Mouse (Mus musculus) megakaryocyte, embryonic 14.5 days (primary cell): Measurements from ENCODE around the gene Itk. TPM values are rescaled to one million over a fixed set of nuclear protein-coding genes. Genes with fewer than 3 reads are reported as not detected.
A peak's percentile ranks its signal among the peaks of the same experiment; 100 is the strongest.

ENCODE experiments used
- H3K27me3 ChIP-seq: replicated peaks from 2 replicates; pipeline ENCODE3; 2012; ENCODE audit warnings: inconsistent platforms
- H3K36me3 ChIP-seq: replicated peaks from 2 replicates; pipeline ENCODE3; 2012; ENCODE audit warnings: low read length, inconsistent platforms, mixed read lengths
- H3K4me1 ChIP-seq: 2 replicates; pipeline ENCODE4 v1.6.1; 2012; ENCODE audit warnings: inconsistent platforms
- H3K4me3 ChIP-seq: replicated peaks from 2 replicates; pipeline ENCODE3; 2012; ENCODE audit warnings: moderate library complexity, mild to moderate bottlenecking, inconsistent platforms
- H3K9me3 ChIP-seq: 2 replicates; pipeline ENCODE4 v1.6.1; 2012; ENCODE audit warnings: inconsistent platforms
- FLI1 ChIP-seq: IDR thresholded peaks from 2 replicates; pipeline ENCODE4 v1.6.1; 2012; ENCODE audit warnings: low read length, inconsistent platforms, mixed read lengths
- GATA1 ChIP-seq: IDR thresholded peaks from 3 replicates; pipeline ENCODE4 v1.6.1; 2012; ENCODE audit warnings: mixed read lengths, low read length, inconsistent platforms, borderline replicate concordance
- polyA plus RNA-seq: library from polyadenylated mRNA; stranded (reverse); fragments of >175 nt; gene quantifications from 2 replicates; pipeline ENCODE4 v1.2.3, GENCODE M21; 2012; ENCODE audit warnings: low replicate concordance; ENCODE audit not compliant: insufficient read depth

Gene Itk
- polyA plus RNA-seq, 1 experiment, result 0.09 TPM

GRCm38 (mm10) chr11:46395698-46396097, 6.4 kb upstream of the Itk start:
- H3K4me3 ChIP-seq, result no peak overlapping the region

GRCm38 (mm10) chr11:46395088-46395487, 5.8 kb upstream of the Itk start:
- peaks cover 45% of the 10 kb centered on the region for H3K4me1 ChIP-seq
- no peaks in the 10 kb centered on the region for H3K9me3 ChIP-seq
- no peaks in the 10 kb centered on the region for H3K36me3 ChIP-seq
- TF ChIP-seq GATA1 (no peak), FLI1 (no peak)
- peaks cover 16% of the 10 kb centered on the region for H3K27me3 ChIP-seq
- H3K4me3 ChIP-seq, result no peak overlapping the region

More at GRCm38 (mm10) chr11:46395698-46396097, 6.4 kb upstream of the Itk start:
- H3K4me1 ChIP-seq, result peaks cover 39% of the 10 kb centered on the region
- H3K27me3 ChIP-seq, result peaks cover 19% of the 10 kb centered on the region
- H3K9me3 ChIP-seq, result no peaks in the 10 kb centered on the region
- H3K36me3 ChIP-seq, result no peaks in the 10 kb centered on the region
- no peak for TF ChIP-seq FLI1
- TF ChIP-seq GATA1, result no peak

GRCm38 (mm10) chr11:46393413-46393812, 4.1 kb upstream of the Itk start:
- no peaks in the 10 kb centered on the region for H3K36me3 ChIP-seq
- peaks cover 14% of the 10 kb centered on the region for H3K27me3 ChIP-seq
- H3K9me3 ChIP-seq, result no peaks in the 10 kb centered on the region
- H3K4me1 ChIP-seq, result peaks cover 49% of the 10 kb centered on the region
- peak overlapping the region; percentile 40 for H3K4me3 ChIP-seq
- TF ChIP-seq FLI1 (no peak), GATA1 (no peak)

GRCm38 (mm10) chr11:46392890-46393289, 3.6 kb upstream of the Itk start:
- TF ChIP-seq GATA1 (no peak), FLI1 (no peak)
- Histone ChIP-seq H3K9me3 (no peaks in the 10 kb centered on the region), H3K4me3 (peak overlapping the region; percentile 80), H3K27me3 (peaks cover 14% of the 10 kb centered on the region), H3K36me3 (no peaks in the 10 kb centered on the region), H3K4me1 (peaks cover 49% of the 10 kb centered on the region)

GRCm38 (mm10) chr11:46390621-46391020, 1.3 kb upstream of the Itk start:
- Histone ChIP-seq H3K4me1 (peaks cover 43% of the 10 kb centered on the region), H3K9me3 (no peaks in the 10 kb centered on the region), H3K36me3 (no peaks in the 10 kb centered on the region), H3K27me3 (peaks cover 3% of the 10 kb centered on the region), H3K4me3 (no peak overlapping the region)
- TF ChIP-seq FLI1, result no peak
- no peak for TF ChIP-seq GATA1

- Histone ChIP-seq H3K36me3 (no peaks in the 10 kb centered on the region), H3K27me3 (no peaks in the 10 kb centered on the region), H3K4me1 (peaks cover 42% of the 10 kb centered on the region), H3K4me3 (no peak overlapping the region), H3K9me3 (no peaks in the 10 kb centered on the region)
- TF ChIP-seq GATA1 (no peak), FLI1 (no peak)
These were observed 877 bp downstream of the Itk start for GRCm38 (mm10) chr11:46388438-46388837.

- peaks cover 28% of the 10 kb centered on the region for H3K4me1 ChIP-seq
- no peaks in the 10 kb centered on the region for H3K9me3 ChIP-seq
- no peak for TF ChIP-seq FLI1
- no peak for TF ChIP-seq GATA1
- no peaks in the 10 kb centered on the region for H3K36me3 ChIP-seq
- H3K27me3 ChIP-seq, result peaks cover 1% of the 10 kb centered on the region
- H3K4me3 ChIP-seq, result no peak overlapping the region
These were observed 2.3 kb downstream of the Itk start for GRCm38 (mm10) chr11:46387061-46387460.

- TF ChIP-seq GATA1, result no peak
- no peak for TF ChIP-seq FLI1
- Histone ChIP-seq H3K9me3 (no peaks in the 10 kb centered on the region), H3K4me1 (peaks cover 25% of the 10 kb centered on the region), H3K4me3 (no peak overlapping the region), H3K27me3 (peaks cover 1% of the 10 kb centered on the region), H3K36me3 (no peaks in the 10 kb centered on the region)
These were observed 2.8 kb downstream of the Itk start for GRCm38 (mm10) chr11:46386556-46386955.

GRCm38 (mm10) chr11:46384925-46385324, 4.4 kb downstream of the Itk start:
- Histone ChIP-seq H3K36me3 (no peaks in the 10 kb centered on the region), H3K27me3 (peaks cover 1% of the 10 kb centered on the region), H3K4me3 (no peak overlapping the region), H3K9me3 (no peaks in the 10 kb centered on the region), H3K4me1 (peaks cover 17% of the 10 kb centered on the region)
- TF ChIP-seq GATA1, result no peak
- no peak for TF ChIP-seq FLI1

GRCm38 (mm10) chr11:46382466-46382865, 6.8 kb downstream of the Itk start:
- Histone ChIP-seq H3K36me3 (no peaks in the 10 kb centered on the region), H3K9me3 (no peaks in the 10 kb centered on the region), H3K27me3 (peaks cover 1% of the 10 kb centered on the region), H3K4me3 (no peak overlapping the region), H3K4me1 (peaks cover 22% of the 10 kb centered on the region)
- TF ChIP-seq GATA1 (no peak), FLI1 (no peak)
